Mouse (Mus musculus): ENCODE results near the gene Hunk. TPM values are rescaled to one million over a fixed set of nuclear protein-coding genes. Genes with fewer than 3 reads are reported as not detected.

Gene Hunk
- polyA plus RNA-seq, 1 experiment from 2014 or later: 1.9 TPM

GRCm38 (mm10) chr16:90461304-90461905, 75.6 kb downstream of the Hunk start:
- TF ChIP-seq CTCF (IDR thresholded peaks at IDR 0.05; ENCODE audit: low read depth) (no peak), EP300 (optimal IDR thresholded peaks at IDR 0.05) (no peak)
- Histone ChIP-seq H3K27ac (replicated peaks) (no peak overlapping the region), H3K9me3 (ENCODE audit: control insufficient read depth, low read length) (no peaks in the 10 kb centered on the region; the same call in 1 of the 2 replicates), H3K4me2 (replicated peaks; ENCODE audit: low read depth) (no peak overlapping the region), H3K9ac (ENCODE audit: low read length) (no peak overlapping the region), H3K4me3 (ENCODE audit: low read depth, low read length) (no peak overlapping the region), H3K4me1 (replicated peaks; ENCODE audit: control insufficient read depth, insufficient read depth) (0 out of 2 replicates have a peak, but pooled peaks cover 3% of the 10 kb centered on the region), H3K27me3 (ENCODE audit: control insufficient read depth, insufficient read depth, low read length) (no peaks in the 10 kb centered on the region), H3K36me3 (ENCODE audit: control insufficient read depth, insufficient read depth, low read length) (no peaks in the 10 kb centered on the region; the same call in 1 of the 2 replicates)
- no peak for DNase-seq (ENCODE audit: low spot score)
- 0 out of 2 replicates have a peak, but pooled peaks have one; percentile 35 for ATAC-seq (ENCODE audit: low FRiP score, low TSS enrichment)
- WGBS: 48% methylated on average over 11 of the region's 11 CpGs

GRCm38 (mm10) chr16:90462728-90463275, 77.0 kb downstream of the Hunk start:
- H3K4me1 ChIP-seq (replicated peaks; ENCODE audit: control insufficient read depth, insufficient read depth): 0 out of 2 replicates have a peak, but pooled peaks cover 3% of the 10 kb centered on the region
- 57% methylated on average over 11 of the region's 11 CpGs for WGBS
- H3K27ac ChIP-seq (replicated peaks): no peak overlapping the region
- H3K4me3 ChIP-seq (ENCODE audit: low read depth, low read length): no peak overlapping the region
- no peak overlapping the region for H3K4me2 ChIP-seq (replicated peaks; ENCODE audit: low read depth)
- H3K9me3 ChIP-seq (ENCODE audit: control insufficient read depth, low read length): no peaks in the 10 kb centered on the region; the same call in 1 of the 2 replicates
- TF ChIP-seq CTCF (IDR thresholded peaks at IDR 0.05; ENCODE audit: low read depth): no peak
- TF ChIP-seq EP300 (optimal IDR thresholded peaks at IDR 0.05): no peak
- DNase-seq (ENCODE audit: low spot score): no peak
- H3K36me3 ChIP-seq (ENCODE audit: control insufficient read depth, insufficient read depth, low read length): no peaks in the 10 kb centered on the region; the same call in 1 of the 2 replicates
- ATAC-seq (ENCODE audit: low FRiP score, low TSS enrichment): no peak
- no peaks in the 10 kb centered on the region for H3K27me3 ChIP-seq (ENCODE audit: control insufficient read depth, insufficient read depth, low read length)
- H3K9ac ChIP-seq (ENCODE audit: low read length): no peak overlapping the region

GRCm38 (mm10) chr16:90465154-90465553, 79.3 kb downstream of the Hunk start:
- H3K4me2 ChIP-seq (replicated peaks; ENCODE audit: low read depth): no peak overlapping the region
- WGBS: 90% methylated on average over 5 of the region's 5 CpGs
- H3K4me3 ChIP-seq (ENCODE audit: low read depth, low read length): no peak overlapping the region
- ATAC-seq (ENCODE audit: low FRiP score, low TSS enrichment): no peak
- DNase-seq (ENCODE audit: low spot score): no peak
- no peaks in the 10 kb centered on the region for H3K27me3 ChIP-seq (ENCODE audit: control insufficient read depth, insufficient read depth, low read length)
- H3K9ac ChIP-seq (ENCODE audit: low read length): no peak overlapping the region
- H3K4me1 ChIP-seq (replicated peaks; ENCODE audit: control insufficient read depth, insufficient read depth): no peaks in the 10 kb centered on the region
- H3K9me3 ChIP-seq (ENCODE audit: control insufficient read depth, low read length): no peaks in the 10 kb centered on the region; the same call in 1 of the 2 replicates
- TF ChIP-seq EP300 (optimal IDR thresholded peaks at IDR 0.05) (no peak), CTCF (IDR thresholded peaks at IDR 0.05; ENCODE audit: low read depth) (no peak)
- no peak overlapping the region for H3K27ac ChIP-seq (replicated peaks)
- no peaks in the 10 kb centered on the region; the same call in 1 of the 2 replicates for H3K36me3 ChIP-seq (ENCODE audit: control insufficient read depth, insufficient read depth, low read length)

GRCm38 (mm10) chr16:90468286-90468685, 82.5 kb downstream of the Hunk start:
- 59% methylated on average over 5 of the region's 5 CpGs for WGBS
- H3K9me3 ChIP-seq (ENCODE audit: control insufficient read depth, low read length): no peaks in the 10 kb centered on the region; the same call in 1 of the 2 replicates
- no peaks in the 10 kb centered on the region for H3K4me1 ChIP-seq (replicated peaks; ENCODE audit: control insufficient read depth, insufficient read depth)
- H3K27me3 ChIP-seq (ENCODE audit: control insufficient read depth, insufficient read depth, low read length): no peaks in the 10 kb centered on the region
- ATAC-seq (ENCODE audit: low FRiP score, low TSS enrichment): 0 out of 2 replicates have a peak, but pooled peaks have one; percentile 12
- peak overlapping the region; percentile 83 for H3K27ac ChIP-seq (replicated peaks)
- no peak overlapping the region for H3K9ac ChIP-seq (ENCODE audit: low read length)
- TF ChIP-seq CTCF (IDR thresholded peaks at IDR 0.05; ENCODE audit: low read depth) (no peak), EP300 (optimal IDR thresholded peaks at IDR 0.05) (no peak)
- H3K4me2 ChIP-seq (replicated peaks; ENCODE audit: low read depth): no peak overlapping the region
- no peak overlapping the region for H3K4me3 ChIP-seq (ENCODE audit: low read depth, low read length)
- no peaks in the 10 kb centered on the region; the same call in 1 of the 2 replicates for H3K36me3 ChIP-seq (ENCODE audit: control insufficient read depth, insufficient read depth, low read length)
- DNase-seq (ENCODE audit: low spot score): no peak

- Histone ChIP-seq H3K36me3 (ENCODE audit: control insufficient read depth, insufficient read depth, low read length) (peaks cover 5% of the 10 kb centered on the region; the same call in 1 of the 2 replicates), H3K4me3 (ENCODE audit: low read depth, low read length) (no peak overlapping the region), H3K9me3 (ENCODE audit: control insufficient read depth, low read length) (no peaks in the 10 kb centered on the region), H3K27ac (replicated peaks) (no peak overlapping the region), H3K4me2 (replicated peaks; ENCODE audit: low read depth) (no peak overlapping the region), H3K9ac (ENCODE audit: low read length) (no peak overlapping the region), H3K27me3 (ENCODE audit: control insufficient read depth, insufficient read depth, low read length) (no peaks in the 10 kb centered on the region), H3K4me1 (replicated peaks; ENCODE audit: control insufficient read depth, insufficient read depth) (no peaks in the 10 kb centered on the region)
- 84% methylated on average over 16 of the region's 16 CpGs for WGBS
- DNase-seq (ENCODE audit: low spot score) (no peak), ATAC-seq (ENCODE audit: low FRiP score, low TSS enrichment) (no peak)
- TF ChIP-seq EP300 (optimal IDR thresholded peaks at IDR 0.05): no peak
- TF ChIP-seq CTCF (IDR thresholded peaks at IDR 0.05; ENCODE audit: low read depth): no peak
Measured at GRCm38 (mm10) chr16:90475701-90476229, 90.0 kb downstream of the Hunk start.

GRCm38 (mm10) chr16:90481612-90482011, 95.8 kb downstream of the Hunk start:
- DNase-seq (ENCODE audit: low spot score) (no peak), ATAC-seq (ENCODE audit: low FRiP score, low TSS enrichment) (no peak)
- Histone ChIP-seq H3K4me3 (ENCODE audit: low read depth, low read length) (no peak overlapping the region), H3K9me3 (ENCODE audit: control insufficient read depth, low read length) (no peaks in the 10 kb centered on the region), H3K27me3 (ENCODE audit: control insufficient read depth, insufficient read depth, low read length) (no peaks in the 10 kb centered on the region), H3K27ac (replicated peaks) (no peak overlapping the region), H3K4me2 (replicated peaks; ENCODE audit: low read depth) (no peak overlapping the region), H3K36me3 (ENCODE audit: control insufficient read depth, insufficient read depth, low read length) (peaks cover 1% of the 10 kb centered on the region; the same call in 1 of the 2 replicates), H3K4me1 (replicated peaks; ENCODE audit: control insufficient read depth, insufficient read depth) (no peaks in the 10 kb centered on the region), H3K9ac (ENCODE audit: low read length) (no peak overlapping the region)
- no peak for TF ChIP-seq CTCF (IDR thresholded peaks at IDR 0.05; ENCODE audit: low read depth)
- no peak for TF ChIP-seq EP300 (optimal IDR thresholded peaks at IDR 0.05)
- WGBS: 88% methylated on average over 5 of the region's 5 CpGs

All from stomach, postnatal 0 days (tissue).